Mouse (Mus musculus) lung, postnatal 14 days (tissue): ENCODE results near the gene Rngtt.

Experiments
- DNase-seq: peaks from one replicate; pipeline ENCODE4 v3.0.0; 2021

Rngtt gene

DNA sequence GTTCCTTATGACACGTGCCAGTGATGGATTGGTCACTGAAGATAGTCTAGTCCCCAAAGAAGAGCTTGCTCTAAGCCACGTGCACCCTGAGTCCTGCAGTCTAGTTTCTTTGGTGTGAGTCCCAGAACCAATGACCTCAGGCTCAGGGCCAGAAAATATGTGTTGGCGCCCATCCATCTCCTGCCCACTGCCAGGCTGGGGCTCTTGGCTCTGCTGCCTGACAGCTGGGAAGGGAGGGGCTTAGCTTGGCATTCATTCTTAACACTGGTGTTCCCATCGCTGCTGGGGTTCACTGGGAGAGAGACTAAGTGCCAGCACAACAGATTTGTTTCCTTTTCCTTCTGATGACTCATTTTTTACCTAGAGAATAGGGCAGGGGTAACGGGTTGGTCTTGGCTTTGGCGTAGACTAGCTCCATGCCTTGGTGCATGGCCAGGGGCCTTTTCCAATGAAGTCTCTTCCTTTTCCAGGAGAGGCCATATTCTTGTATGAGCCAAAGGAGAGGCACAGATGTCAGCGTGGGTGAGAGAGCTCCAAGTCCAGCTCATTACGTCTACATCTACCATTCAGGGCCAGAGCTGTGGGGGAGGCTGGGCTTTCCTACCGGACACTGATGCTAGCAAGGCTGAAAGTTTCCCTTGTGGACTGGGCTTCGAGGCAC lies 214.5 kb downstream of the Rngtt start:
- peak; percentile 15 for DNase-seq

DNA sequence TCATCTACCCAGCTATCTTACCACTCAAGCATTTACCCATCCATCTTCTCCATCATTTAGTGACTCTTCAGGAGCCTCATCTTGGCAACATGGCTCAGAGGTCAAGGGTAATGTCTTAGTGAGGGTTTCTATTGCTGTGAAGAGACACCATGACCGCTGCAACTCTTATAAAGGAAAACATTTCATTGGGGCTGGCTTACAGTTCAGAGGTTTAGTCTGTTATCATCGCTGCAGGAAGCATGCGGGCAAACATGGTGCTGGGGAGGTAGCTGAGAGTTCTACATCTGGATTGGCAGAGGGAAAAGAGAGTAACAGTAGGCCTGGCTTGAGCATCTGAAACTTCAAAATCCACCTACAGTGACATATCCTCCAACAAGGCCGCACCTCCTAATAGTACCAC lies 215.2 kb downstream of the Rngtt start:
- no peak for DNase-seq

DNA sequence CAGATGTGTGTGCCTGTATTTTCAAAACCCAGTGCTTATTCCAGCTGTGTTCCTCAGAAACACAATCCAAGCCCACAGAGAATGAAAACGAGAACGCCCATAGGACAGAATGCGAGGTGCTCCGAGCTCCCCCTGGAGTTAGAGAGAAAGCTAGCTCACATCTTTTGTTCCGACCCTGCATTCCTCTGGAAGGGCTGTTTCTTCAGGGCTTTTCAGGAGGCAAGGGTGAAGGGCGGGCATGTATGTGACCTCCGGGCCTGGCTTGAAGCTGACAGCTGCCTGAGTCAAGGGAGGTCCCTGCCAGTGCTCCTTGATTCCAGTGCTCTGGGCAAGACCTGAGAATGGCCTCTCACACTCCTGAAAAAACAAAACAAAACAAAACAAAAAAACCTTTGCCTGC lies 216.0 kb downstream of the Rngtt start:
- DNase-seq = no peak

DNA sequence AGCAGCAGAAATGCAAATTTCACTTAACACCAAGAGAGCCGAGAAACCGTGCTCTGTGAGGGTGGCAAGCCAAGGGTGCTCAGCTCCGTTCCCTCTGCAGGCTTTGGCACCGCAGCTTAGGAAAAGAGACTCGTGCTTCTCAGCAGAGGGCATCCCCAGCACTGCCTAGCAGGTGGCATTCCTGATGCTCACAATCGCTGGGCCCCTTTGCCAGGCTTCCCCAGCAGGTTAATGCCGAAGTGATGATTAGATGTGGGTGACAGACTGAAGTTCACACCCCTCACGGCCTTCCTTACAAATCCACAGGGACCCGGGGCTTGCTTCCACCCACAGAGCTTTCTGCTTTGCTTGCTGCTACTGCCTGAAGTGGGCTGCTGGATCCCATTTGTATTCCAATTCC lies 216.6 kb downstream of the Rngtt start:
- no peak for DNase-seq

DNA sequence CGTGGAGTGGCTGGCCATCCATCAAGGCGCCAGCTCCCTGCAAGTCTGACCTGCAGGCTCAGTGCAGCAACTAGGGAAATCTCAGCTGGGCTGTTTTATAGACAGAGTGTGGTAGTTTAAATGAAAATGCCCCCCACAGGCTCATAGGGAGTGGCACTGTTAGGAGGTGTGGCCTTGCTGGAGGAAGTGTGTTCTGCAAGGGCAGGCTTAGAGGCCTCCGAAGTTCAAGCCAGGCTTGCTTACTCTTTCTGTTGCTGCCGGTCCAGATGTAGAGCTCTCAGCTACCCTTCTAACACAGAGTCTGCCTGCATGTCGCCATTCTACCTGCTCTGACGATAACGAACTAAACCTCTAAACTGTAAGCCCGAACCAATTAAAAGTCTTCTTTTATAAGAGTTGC lies 222.5 kb downstream of the Rngtt start:
- DNase-seq = no peak

DNA sequence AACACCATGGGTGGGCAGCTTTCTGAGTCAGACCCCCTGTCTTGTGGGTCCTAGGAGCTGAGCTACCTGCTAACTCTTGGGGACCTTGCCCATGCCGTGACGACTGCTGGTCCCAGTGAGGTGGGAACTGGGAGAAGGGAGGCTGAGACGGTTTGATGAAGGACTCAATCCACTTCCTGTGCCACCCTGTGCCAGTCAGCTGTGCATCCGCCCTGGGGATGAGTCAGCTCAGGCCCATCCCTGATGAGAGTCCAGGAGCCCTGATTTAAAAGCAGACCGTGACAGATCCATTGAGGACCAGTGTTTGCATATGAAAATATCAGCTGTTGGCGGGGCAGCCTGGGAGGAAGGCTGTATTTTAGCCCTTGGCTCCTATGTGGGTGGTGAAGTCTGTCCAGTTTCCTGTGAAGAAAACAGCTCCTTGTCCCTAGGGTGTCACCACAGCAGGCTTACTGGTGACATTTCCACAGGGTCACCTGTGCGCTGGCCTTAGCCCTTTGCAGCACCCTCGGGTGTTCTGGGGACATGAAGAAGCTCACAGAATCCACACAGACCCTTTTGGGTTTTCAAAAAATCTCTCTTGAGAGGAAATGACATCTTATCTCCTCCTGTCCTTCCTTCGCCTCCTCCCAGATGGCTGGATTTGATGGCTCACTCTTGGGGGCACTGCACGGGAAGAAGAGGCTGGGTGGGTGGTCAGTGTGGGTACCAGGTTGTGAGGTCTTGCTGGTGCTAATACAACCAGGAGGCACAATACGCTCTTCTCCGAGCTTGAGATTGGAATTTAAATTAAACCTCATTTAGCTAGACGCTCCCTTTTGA lies 234.9 kb downstream of the Rngtt start:
- no peak for DNase-seq

DNA sequence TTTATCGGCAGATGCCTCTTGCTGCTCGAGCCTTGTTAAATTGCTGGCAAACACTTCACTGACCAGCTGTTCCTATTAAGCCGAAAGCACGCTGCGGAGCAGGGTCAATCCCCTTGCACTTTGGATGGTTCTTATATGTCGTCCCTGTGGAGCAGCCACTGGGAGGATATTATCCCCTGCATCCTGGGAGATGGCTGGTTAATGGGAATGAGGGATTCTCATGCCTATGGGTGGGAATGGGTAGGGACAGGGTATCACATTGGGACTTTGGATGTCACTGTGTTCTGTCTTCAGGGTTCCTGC lies 235.4 kb downstream of the Rngtt start:
- DNase-seq = peak; percentile 25

DNA sequence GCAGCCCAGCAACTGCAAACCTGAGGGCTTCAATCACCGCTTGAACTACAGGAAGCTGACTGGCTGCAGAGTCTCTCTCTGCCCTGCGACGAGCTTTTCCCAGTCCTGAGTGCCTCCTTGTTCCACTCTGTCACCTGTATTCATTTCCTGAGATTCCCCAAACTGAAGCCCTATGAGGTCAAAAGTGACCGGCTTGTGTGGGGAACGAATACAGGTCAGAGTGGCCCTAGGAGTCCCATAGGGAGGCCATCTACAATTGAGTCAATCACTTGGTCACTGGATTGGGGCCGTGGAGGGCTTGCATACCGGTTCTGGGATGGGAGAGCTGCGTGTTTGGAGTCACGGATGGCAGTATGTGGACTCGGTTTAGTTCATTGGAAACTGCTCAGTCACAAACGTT lies 236.2 kb downstream of the Rngtt start:
- DNase-seq = no peak

DNA sequence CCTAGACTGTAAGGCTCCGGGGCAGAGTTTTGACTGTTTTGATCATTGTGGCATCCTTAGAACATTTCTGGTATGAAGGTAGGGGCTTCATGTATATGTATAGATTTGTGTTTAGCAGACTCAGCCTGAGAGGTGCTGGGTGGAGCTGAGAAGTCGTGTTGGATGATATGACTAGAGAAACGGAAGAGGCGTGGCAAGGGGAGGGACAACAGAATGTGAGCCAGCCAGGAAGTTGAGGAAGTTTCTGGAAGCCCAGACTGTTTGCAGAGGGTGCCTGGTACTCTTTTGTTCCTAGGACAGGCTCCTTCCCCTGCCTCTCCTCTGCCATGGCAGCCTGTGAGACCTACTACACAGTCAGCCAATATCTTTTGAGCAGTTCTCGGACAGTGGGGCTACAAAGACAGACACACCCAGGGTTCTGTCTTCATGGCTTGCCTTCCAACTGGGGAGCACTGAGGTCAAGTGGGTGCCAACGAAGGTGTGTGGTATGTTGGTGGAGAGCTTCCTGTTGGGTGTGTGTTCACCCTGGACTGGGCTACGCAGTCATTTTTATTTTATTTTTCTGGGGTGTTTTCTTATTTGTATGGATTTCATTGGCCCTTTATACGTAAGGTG lies 237.3 kb downstream of the Rngtt start:
- no peak for DNase-seq

DNA sequence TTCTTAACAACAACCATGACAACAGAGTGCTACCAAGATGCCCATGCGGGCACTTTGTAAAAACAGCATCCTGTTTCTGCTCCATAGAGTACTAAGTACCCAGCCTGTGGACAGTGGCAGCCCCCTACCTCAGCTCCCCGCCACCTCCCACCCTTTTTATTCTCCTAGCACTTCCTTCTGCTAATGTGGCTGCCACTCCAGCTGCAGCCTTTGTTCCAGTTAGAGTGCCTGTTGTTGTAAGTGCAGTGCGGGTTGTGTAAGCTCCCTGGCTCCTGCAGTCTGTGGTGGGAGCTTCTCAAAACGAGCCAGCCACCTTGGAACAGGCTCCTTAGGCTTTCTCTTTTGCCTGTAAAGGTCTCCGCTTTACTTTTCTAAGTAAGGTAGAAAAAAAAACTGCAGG lies 239.5 kb downstream of the Rngtt start:
- DNase-seq = no peak
